Mouse (Mus musculus): ENCODE results near the gene Palld.

DNA sequence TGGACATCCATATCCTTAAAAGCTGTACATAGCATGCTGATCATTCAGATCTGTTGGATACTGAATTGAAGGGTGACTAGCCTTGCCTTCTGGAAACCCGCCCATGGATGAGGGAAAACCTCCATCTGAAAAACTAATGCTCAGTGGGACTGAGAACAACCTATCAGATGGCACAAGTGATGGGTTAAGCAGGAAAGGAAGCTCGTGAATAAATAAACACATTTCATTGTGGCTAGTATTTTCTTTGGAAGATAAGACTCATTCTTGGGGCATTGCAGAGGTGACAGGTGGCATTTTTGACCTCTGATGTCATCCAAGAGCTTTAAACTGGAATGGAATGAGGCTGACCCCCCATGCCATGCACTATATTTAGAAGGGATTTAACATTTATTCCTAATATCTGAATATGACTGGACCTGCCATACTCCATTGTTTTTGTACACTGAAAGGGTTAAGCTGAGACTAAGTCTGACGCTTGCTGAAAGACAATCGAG lies 128.8 kb downstream of the Palld start:
- no peak for TF ChIP-seq CTCF (conservative IDR thresholded peaks at IDR 0.05; ENCODE audit: insufficient read depth, insufficient read length, low read depth, low read length)
- TF ChIP-seq POLR2A (IDR thresholded peaks at IDR 0.05; ENCODE audit: low read depth, low read length), result no peak

Data from kidney, adult 2 months (tissue).